Mouse (Mus musculus): ENCODE measurements around the gene Dnajb12.

Dnajb12 gene

DNA sequence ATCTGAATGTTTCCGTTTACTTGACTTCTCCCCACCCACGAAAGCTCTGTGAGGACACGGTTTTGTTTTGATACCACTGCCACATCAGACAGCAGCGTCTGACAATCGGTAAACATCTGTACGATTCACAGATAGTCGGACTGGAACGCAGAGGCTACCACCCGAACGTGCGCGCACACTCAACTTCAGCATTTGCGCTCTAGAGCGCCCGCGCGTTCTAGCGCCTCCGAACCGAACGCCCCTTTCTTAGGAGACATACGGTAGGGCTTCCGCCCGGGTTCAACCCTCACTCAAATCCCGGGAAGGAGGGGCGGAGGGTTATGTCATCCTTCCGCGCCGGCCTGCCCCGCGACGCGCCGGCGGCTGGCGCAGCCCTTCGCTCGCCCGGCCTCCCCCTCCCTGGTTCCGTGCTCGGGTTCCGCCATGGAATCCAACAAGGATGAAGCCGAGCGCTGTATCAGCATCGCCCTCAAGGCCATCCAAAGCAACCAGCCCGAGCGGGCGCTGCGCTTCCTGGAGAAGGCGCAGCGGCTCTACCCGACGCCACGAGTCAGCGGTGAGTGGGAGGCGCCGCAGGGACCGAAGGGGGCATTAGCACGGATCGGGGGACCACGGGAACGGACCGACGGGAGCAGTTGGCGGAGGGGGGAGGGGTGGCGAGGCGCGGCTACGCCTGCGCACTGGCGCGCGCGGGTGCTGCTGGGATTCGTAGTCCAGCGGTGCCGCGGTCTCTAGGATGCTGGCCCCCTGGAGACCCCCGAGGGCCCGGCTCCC lies at the start of gene Dnajb12:
Dnajb12 (plus strand) TSS at position 302 of the 774 bp plus-strand sequence.
- peak; percentile 98 for DNase-seq (ENCODE audit: inconsistent ontology term)

- no peak for DNase-seq (ENCODE audit: inconsistent ontology term)
Observed at GRCm38 (mm10) chr10:59829886-59830285, 49.5 kb upstream of the Dnajb12 start.

GRCm38 (mm10) chr10:59831950-59832349 lies 47.4 kb upstream of the Dnajb12 start:
- no peak for DNase-seq (ENCODE audit: inconsistent ontology term)

- DNase-seq (ENCODE audit: inconsistent ontology term): no peak
Observed at GRCm38 (mm10) chr10:59835301-59836155, 43.8 kb upstream of the Dnajb12 start.

DNA sequence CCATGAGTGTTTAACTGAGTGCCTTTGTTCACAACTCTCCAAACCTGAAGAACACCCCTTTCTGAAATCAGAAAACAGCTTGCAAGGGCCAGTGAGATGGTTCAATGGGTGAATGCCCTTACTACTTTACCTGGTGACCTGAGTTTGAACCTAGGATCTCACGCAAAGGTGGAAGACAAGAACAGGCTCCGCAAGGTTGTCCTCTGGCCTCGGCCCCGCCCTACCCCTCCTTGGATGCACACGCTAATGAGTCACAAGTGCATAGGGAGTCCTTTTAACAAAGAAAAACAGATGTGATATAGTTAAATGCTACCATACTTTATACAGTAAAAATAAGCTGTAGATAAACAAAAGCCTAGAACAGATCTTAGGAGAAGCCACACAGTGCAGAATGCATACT lies 41.9 kb upstream of the Dnajb12 start:
- DNase-seq (ENCODE audit: inconsistent ontology term): no peak

DNA sequence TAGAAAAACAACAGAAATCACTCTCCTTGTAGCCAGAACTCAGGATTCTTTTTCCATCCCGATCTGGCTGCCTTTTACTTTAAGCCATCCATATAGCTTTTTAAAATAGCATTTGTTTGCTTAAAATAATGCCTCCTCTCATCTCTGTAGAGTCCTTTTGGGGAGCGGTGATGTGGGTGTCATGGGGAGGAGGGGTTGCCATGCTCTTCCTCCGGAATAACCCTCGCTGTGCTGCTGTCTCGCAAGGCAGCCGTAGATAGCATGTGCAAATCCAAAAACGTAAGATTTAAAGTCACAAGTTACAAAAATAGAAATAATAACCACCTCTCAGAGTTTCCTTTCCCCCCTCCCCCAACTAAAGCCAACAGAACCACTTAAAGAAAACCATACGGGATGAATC lies 37.9 kb upstream of the Dnajb12 start:
- DNase-seq (ENCODE audit: inconsistent ontology term): no peak

DNA sequence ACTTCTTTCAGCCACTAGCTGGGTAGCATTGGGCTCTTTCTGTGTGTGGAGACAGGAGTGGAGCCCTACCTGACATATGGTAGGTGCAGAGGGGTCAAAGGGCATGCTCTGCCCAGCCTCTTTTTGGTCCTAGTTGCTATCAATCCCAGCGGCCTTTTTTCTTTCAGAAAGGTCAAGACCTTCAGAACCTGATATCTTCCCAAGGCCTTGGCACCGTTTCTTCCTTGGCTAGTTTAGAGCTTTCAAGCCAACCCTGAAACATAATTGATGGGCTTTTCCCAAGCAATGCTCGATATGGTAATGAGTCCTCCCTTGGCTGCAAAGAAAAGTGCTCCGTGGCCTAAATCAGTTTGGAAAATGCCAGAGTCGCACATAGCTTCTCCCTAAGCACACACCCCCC lies 36.2 kb upstream of the Dnajb12 start:
- DNase-seq (ENCODE audit: inconsistent ontology term): no peak

DNA sequence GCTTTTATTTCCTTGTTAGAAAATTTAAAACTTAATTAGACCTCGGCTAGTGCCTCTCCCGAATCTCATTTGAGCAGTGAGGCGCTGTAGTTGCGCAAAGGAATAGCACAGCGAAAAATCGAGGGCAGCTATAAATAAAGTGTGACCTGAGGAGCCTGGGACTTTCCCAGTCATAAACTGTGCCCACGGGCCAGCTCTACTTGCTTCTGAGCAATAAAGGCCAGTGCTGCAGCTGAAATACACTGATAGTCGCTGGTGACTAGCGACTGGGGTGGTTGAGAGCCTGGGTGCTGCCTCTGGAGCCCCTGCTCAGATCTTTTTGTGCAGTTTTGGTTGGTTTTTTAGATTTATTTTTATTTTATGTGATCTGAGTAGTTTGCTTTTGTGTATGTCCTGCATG lies 34.7 kb upstream of the Dnajb12 start:
- DNase-seq (ENCODE audit: inconsistent ontology term): no peak

DNA sequence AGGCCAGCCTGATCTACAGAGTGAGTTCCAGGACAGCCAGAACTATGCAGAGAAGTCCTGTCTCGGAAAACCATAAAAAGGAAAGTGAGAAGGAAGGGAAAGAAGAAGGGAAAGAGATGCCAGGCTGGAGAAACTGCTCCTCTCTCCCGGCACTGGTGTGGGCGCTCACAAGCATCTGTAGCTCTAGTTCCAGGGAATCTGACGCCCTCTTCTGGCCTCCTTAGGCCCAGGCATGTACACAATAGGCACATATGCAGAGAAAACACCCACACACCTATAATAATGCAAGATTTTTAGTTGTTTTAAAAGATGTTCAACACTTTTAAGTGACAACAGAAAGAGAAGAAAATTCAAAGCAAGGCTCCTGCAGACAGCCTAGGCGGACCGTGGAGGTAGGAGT lies 32.9 kb upstream of the Dnajb12 start:
- no peak for DNase-seq (ENCODE audit: inconsistent ontology term)

- DNase-seq (ENCODE audit: inconsistent ontology term): no peak
Observed at GRCm38 (mm10) chr10:59848079-59848877, 31.1 kb upstream of the Dnajb12 start.

GRCm38 (mm10) chr10:59848953-59849352 lies 30.4 kb upstream of the Dnajb12 start:
- DNase-seq (ENCODE audit: inconsistent ontology term): no peak

DNA sequence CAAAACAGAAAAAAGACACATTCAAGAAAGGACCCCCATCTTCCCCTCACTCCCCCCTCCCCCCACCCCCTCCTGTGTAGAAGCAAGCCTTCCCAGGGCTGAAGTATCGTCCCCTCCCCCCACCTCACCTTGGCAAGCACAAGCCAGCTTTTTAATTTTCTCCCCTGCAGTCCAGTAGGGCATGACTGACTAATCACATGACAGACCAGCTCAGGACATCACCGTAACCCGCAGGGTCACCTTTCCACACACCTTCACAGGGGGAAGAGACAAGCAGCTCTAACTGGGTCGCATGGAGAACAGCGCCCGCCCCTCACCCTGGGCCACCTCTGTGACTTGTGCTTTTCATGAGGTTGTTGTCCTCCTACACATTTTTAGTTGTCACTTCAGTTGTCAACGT lies 30.0 kb upstream of the Dnajb12 start:
- DNase-seq (ENCODE audit: inconsistent ontology term): no peak

- no peak for DNase-seq (ENCODE audit: inconsistent ontology term)
Observed at GRCm38 (mm10) chr10:59857157-59857556, 22.2 kb upstream of the Dnajb12 start.

DNA sequence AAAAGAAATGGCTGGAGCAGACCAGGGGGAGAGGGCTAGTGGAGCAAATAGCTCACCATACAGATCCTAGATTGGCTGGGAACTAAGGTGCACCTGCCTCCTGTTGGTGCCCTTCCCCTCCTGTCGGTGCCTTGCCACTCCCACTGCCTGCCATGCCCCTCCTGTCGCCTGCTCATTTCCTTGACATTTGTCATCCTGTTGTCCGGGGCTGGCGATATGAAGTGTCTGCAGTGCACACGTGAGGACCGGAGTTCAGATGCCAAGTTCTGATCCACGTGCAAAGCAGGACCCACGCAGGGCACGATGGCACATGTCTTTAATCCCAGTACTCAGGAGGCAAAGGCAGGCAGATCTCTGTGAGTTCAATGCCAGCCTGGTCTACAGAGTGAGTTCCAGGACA lies 18.7 kb upstream of the Dnajb12 start:
- DNase-seq (ENCODE audit: inconsistent ontology term): no peak

GRCm38 (mm10) chr10:59861201-59861600 lies 18.2 kb upstream of the Dnajb12 start:
- no peak for DNase-seq (ENCODE audit: inconsistent ontology term)

- no peak for DNase-seq (ENCODE audit: inconsistent ontology term)
Observed at GRCm38 (mm10) chr10:59862816-59863440, 16.4 kb upstream of the Dnajb12 start.

GRCm38 (mm10) chr10:59863620-59864019 lies 15.7 kb upstream of the Dnajb12 start:
- no peak for DNase-seq (ENCODE audit: inconsistent ontology term)

DNA sequence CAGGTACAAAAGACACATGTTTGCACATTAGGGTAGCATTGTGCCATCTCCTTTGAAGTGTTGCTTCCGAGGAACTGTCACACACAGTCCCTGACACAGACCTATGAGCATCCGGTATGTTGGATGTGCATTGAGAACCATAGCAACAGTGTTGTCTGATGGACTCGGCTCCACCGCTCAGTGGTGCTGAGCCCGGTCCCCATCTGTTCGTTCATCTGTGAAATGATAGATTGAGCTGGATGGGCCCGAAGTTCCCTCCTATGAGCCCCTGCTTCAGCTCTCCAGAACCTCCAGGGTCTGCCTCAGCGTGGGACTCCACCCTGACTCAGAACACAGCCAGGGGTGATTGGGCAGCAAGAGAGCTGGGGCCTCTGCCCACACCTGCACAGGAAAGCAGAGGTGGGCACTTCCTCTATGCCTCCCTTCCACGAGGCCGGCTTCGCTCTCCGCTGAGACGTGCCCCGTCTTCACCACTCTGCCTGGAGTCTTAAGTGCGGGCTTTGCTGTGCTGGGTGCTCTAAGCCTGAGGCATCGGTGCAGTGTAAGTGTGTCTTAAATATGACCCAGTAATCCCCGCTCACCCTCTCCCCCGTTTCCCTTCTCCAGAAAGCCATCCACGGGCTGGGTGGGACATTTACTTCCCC lies 15.0 kb upstream of the Dnajb12 start:
- DNase-seq (ENCODE audit: inconsistent ontology term): no peak

- peak; percentile 63 for DNase-seq (ENCODE audit: inconsistent ontology term)
Observed at GRCm38 (mm10) chr10:59864884-59865726, 14.3 kb upstream of the Dnajb12 start.

GRCm38 (mm10) chr10:59868266-59868665 lies 11.1 kb upstream of the Dnajb12 start:
- no peak for DNase-seq (ENCODE audit: inconsistent ontology term)

Data from Muller cell, postnatal 12 days (primary cell).